Mouse (Mus musculus) CH12.LX (cell line): ENCODE measurements at regions not wholly inside any gene's neighbourhood (a gene's known extent, or its start where the extent isn't known, plus 50 kb on each side); places are given as distances from the start of the nearest gene placed in this dataset.

Experiments
- DNase-seq: peaks from one replicate; pipeline ENCODE4 v3.0.0-alpha.2; 2013; ENCODE audit errors: extremely low read depth
- H3K27ac ChIP-seq: 2 replicates; pipeline ENCODE4 v1.5.1; 2012; ENCODE audit warnings: low read depth, mild to moderate bottlenecking, control low read depth, moderate library complexity; ENCODE audit not compliant: insufficient read depth
- H3K27me3 ChIP-seq: replicated peaks from 2 replicates; pipeline ENCODE3; 2012; ENCODE audit warnings: inconsistent platforms
- H3K36me3 ChIP-seq, 2 experiments: replicated peaks in 1 of 2; 2 replicates each; pipeline versions ENCODE3 to v1.6.1; 2012; ENCODE audit warnings: inconsistent platforms in 1 of 2, low read length in 1 of 2, mild to moderate bottlenecking in 1 of 2, mixed read lengths in 1 of 2, moderate library complexity in 1 of 2; ENCODE audit not compliant: control insufficient read depth in 1 of 2, insufficient read depth in 1 of 2
- H3K4me1 ChIP-seq, 2 experiments: 2 replicates each; pipeline ENCODE4 v1.6.1; 2012; ENCODE audit warnings: inconsistent platforms in 1 of 2, moderate library complexity in 1 of 2; ENCODE audit not compliant: insufficient read depth in 2 of 2, control insufficient read depth in 1 of 2
- H3K4me2 ChIP-seq: 2 replicates; pipeline ENCODE4 v1.6.1; 2012; ENCODE audit warnings: low read depth, mild to moderate bottlenecking, control low read depth; ENCODE audit not compliant: poor library complexity, insufficient read depth, severe bottlenecking
- H3K4me3 ChIP-seq, 3 experiments: fragments of 150-350 bp in 1 of 3; sonication (generic) in 1 of 3; replicated peaks in 1 of 3; 2 replicates each; pipeline versions ENCODE3 to v1.5.1; 2011 to 2012; ENCODE audit warnings: low read depth in 2 of 3, low read length in 2 of 3, mild to moderate bottlenecking in 2 of 3, moderate library complexity in 2 of 3, control low read depth in 1 of 3, improper control_type of control experiment in 1 of 3, inconsistent platforms in 1 of 3, mixed read lengths in 1 of 3; ENCODE audit not compliant: poor library complexity in 1 of 3
- H3K79me2 ChIP-seq: replicated peaks from 2 replicates; pipeline ENCODE4 v1.6.1; 2012; ENCODE audit warnings: mild to moderate bottlenecking, moderate library complexity; ENCODE audit not compliant: control insufficient read depth, poor library complexity, insufficient read depth, severe bottlenecking; ENCODE audit errors: extremely low read depth
- H3K9ac ChIP-seq: 2 replicates; pipeline ENCODE4 v1.6.1; 2012; ENCODE audit warnings: low read depth, mild to moderate bottlenecking, control low read depth, moderate library complexity; ENCODE audit not compliant: insufficient read depth
- H3K9me3 ChIP-seq: replicated peaks from 2 replicates; pipeline ENCODE3; 2012; ENCODE audit warnings: low read length, inconsistent platforms, mixed read lengths
- CTCF ChIP-seq, 2 experiments: IDR thresholded peaks in 1 of 2; conservative IDR thresholded peaks in 1 of 2; 2 replicates each; pipeline ENCODE4 v1.5.1; 2011 to 2012; ENCODE audit warnings: low read depth in 2 of 2, low read length in 2 of 2, improper control_type of control experiment in 1 of 2, inconsistent platforms in 1 of 2, mild to moderate bottlenecking in 1 of 2, moderate library complexity in 1 of 2
- E2F4 ChIP-seq: IDR thresholded peaks from 2 replicates; pipeline ENCODE4 v1.6.1; 2011; ENCODE audit warnings: low read depth, low read length, improper control_type of control experiment; ENCODE audit not compliant: insufficient replicate concordance
- ETS1 ChIP-seq: conservative IDR thresholded peaks from 2 replicates; pipeline ENCODE4 v1.6.1; 2012; ENCODE audit warnings: low read depth, mild to moderate bottlenecking, inconsistent platforms, low read length, improper control_type of control experiment, moderate library complexity
- GABPA ChIP-seq: IDR thresholded peaks from 2 replicates; pipeline ENCODE4 v1.6.1; 2012; ENCODE audit warnings: low read depth, low read length, improper control_type of control experiment, inconsistent platforms; ENCODE audit not compliant: insufficient replicate concordance
- KAT2A ChIP-seq: IDR thresholded peaks from 2 replicates; pipeline ENCODE4 v1.6.1; 2012; ENCODE audit warnings: low read length, improper control_type of control experiment, inconsistent platforms; ENCODE audit not compliant: insufficient replicate concordance
- MAX ChIP-seq: IDR thresholded peaks from 2 replicates; pipeline ENCODE4 v1.6.1; 2011; ENCODE audit warnings: low read length, improper control_type of control experiment
- MXI1 ChIP-seq: IDR thresholded peaks from 2 replicates; pipeline ENCODE4 v1.6.1; 2011; ENCODE audit warnings: mild to moderate bottlenecking, low read depth, low read length, improper control_type of control experiment
- RAD21 ChIP-seq: IDR thresholded peaks from 2 replicates; pipeline ENCODE4 v1.6.1; 2011; ENCODE audit warnings: low read depth, mild to moderate bottlenecking, low read length, improper control_type of control experiment, moderate library complexity
- SMC3 ChIP-seq: IDR thresholded peaks from 2 replicates; pipeline ENCODE4 v1.6.1; 2011; ENCODE audit warnings: low read depth, low read length, improper control_type of control experiment
- TCF12 ChIP-seq: IDR thresholded peaks from 2 replicates; pipeline ENCODE4 v1.6.1; 2014; ENCODE audit warnings: low read depth, mild to moderate bottlenecking, inconsistent platforms, low read length, improper control_type of control experiment
- ZC3H11A ChIP-seq: IDR thresholded peaks from 2 replicates; pipeline ENCODE4 v1.6.1; 2012; ENCODE audit warnings: low read depth, mild to moderate bottlenecking, inconsistent platforms, low read length, improper control_type of control experiment
- ZMIZ1 ChIP-seq: IDR thresholded peaks from 2 replicates; pipeline ENCODE4 v1.6.1; 2012; ENCODE audit warnings: low read depth, mild to moderate bottlenecking, inconsistent platforms, low read length, improper control_type of control experiment
- ZNF384 ChIP-seq: IDR thresholded peaks from 2 replicates; pipeline ENCODE4 v1.6.1; 2012; ENCODE audit warnings: low read depth, low read length, improper control_type of control experiment, inconsistent platforms
- dilution Hi-C: fragments of 300-500 bp; cut with MboI; formaldehyde crosslinking; loops from 2 replicates; pipeline ENCODE4 v1.14.3; 2020; ENCODE audit warnings: low sequenced_read_pairs; ENCODE audit not compliant: extremely low pct_unique_long_range_greater_than_20kb, extremely low pct_ligation_motif_present
- in situ Hi-C: fragments of 300-500 bp; cut with MboI; formaldehyde crosslinking; loops from 3 replicates; pipeline ENCODE4 v1.14.3; 2019; ENCODE audit warnings: low sequenced_read_pairs, low pct_ligation_motif_present, low pct_unique_long_range_greater_than_20kb, mixed read lengths

DNA sequence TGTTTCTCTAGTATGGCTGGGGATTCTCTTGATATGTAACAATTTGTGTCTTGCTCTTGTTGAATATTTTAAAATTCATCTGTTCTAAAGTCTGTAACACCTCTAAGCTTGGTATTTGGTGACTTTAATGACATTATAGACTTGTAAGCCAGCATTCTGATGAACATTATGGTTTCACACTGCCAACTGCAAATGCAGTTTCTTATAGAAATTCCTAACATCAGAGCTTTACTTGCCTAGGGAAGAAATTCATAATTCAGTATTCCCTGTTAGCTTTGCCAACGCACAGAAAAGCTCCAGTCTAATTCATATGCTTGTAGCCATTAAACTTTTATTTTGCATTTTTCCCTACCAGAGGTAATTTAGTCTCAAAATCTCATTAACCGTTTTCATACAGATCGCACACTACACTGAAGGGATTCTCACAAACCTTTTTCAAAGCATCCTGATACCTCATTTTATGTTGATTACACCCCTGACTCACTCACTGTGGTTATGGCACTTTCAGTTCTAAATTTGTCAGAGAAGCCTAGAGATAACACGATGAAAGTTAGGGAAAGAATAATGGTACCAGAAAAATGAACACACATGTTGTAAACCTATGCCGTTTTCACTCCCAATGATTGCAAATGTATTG lies 131.3 kb downstream of the Tmem168 start:
- Histone ChIP-seq H3K9ac (no peak overlapping the region), H3K27ac (no peak overlapping the region), H3K9me3 (no peaks in the 10 kb centered on the region), H3K4me2 (no peak overlapping the region), H3K4me1 (no peaks in the 10 kb centered on the region), H3K27me3 (no peaks in the 10 kb centered on the region), H3K4me3 (no peak overlapping the region), H3K79me2 (no peaks in the 10 kb centered on the region), H3K36me3 (no peaks in the 10 kb centered on the region)
- TF ChIP-seq TCF12 (no peak), ETS1 (no peak), MAX (no peak), E2F4 (no peak), CTCF (conservative IDR thresholded peaks at IDR 0.05 in 1 of 2, IDR thresholded peaks at IDR 0.05 in 1 of 2; ENCODE audit: low read depth in 2 of 2, low read length in 2 of 2) (no peak), ZNF384 (no peak)
- in situ Hi-C loops (no loop called here), dilution Hi-C loops (no loop called here)
- DNase-seq: no peak

DNA sequence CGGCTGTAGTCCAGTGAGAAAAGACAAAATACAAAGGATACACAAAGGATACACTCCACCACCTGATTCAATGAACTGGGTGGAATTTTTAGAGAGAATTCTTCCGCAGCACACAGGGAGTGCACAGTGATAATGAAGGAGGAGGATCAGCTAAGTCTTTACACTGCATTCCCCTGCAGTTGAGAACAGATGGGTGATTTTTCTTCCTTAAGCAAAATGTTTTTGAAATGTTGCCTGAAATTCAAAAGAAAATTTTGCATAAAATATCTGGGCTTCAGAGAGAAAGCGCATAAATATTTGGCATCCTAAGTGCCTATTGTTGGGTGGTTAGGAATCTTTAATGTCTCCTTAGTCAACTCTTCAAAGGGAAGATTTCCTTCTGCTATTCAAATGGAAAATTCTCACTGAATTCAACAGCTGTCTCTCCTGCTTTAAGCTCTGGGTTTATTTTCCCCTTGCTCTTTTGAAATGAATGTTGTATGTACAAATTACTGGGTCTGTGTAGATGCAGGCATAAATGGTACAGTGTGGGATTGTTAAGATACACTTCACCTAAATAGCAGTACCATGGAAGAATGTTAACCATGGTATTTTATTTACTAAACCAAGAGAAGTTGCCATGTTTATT lies 158.6 kb downstream of the Tmem168 start:
- Histone ChIP-seq H3K27ac (no peak overlapping the region), H3K9ac (no peak overlapping the region), H3K27me3 (no peaks in the 10 kb centered on the region), H3K36me3 (no peaks in the 10 kb centered on the region), H3K4me1 (no peaks in the 10 kb centered on the region), H3K4me3 (no peak overlapping the region), H3K4me2 (no peak overlapping the region), H3K9me3 (no peaks in the 10 kb centered on the region)
- in situ Hi-C loops: no loop called here
- no peak for DNase-seq
- dilution Hi-C loops: no loop called here
- no peak for TF ChIP-seq MXI1
- TF ChIP-seq ETS1: no peak
- TF ChIP-seq, all 38 proteins: peak for 0
- H3K79me2 ChIP-seq: no peaks in the 10 kb centered on the region

DNA sequence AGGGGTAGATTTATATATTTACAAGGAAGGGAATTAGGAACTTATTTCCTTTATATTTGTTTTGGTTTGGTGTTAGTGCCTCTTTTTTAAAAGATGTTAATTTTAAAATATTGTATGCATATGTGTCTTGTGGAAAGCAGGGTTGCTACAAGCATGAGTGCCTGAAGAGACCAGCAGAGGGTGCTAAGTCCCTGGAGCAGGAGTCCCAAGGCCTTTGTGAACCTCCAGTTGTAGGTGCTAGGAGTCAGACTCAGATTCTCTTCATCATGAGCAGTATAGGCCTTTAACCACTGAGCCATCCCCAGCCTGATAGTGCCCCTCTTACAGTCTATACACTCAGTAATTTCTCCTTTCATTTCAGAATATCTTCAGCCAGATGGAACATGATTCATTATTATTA lies 189.0 kb upstream of the Vwde start:
- no peak overlapping the region for H3K9ac ChIP-seq
- dilution Hi-C loops: no loop called here

More for the DNA sequence above, 189.0 kb upstream of the Vwde start:
- H3K9me3 ChIP-seq: no peaks in the 10 kb centered on the region
- DNase-seq: peak; percentile 70
- H3K36me3 ChIP-seq: no peaks in the 10 kb centered on the region
- in situ Hi-C loops: no loop called here
- H3K4me2 ChIP-seq: no peak overlapping the region
- H3K4me1 ChIP-seq: 0 out of 4 replicates have a peak, but pooled peaks cover 0 to 5% of the 10 kb centered on the region in 2 experiments
- no peak overlapping the region for H3K27ac ChIP-seq
- no peak overlapping the region for H3K4me3 ChIP-seq
- no peaks in the 10 kb centered on the region for H3K27me3 ChIP-seq
- no peak for TF ChIP-seq KAT2A
- TF ChIP-seq SMC3: peak; percentile 77
- TF ChIP-seq ZMIZ1: no peak
- no peak for TF ChIP-seq GABPA
- 0 out of 2 replicates have a peak, but pooled peaks have one; percentile 12 for TF ChIP-seq ZC3H11A
- TF ChIP-seq MAX: no peak
- TF ChIP-seq RAD21: peak; percentile 87
- peak; percentile 45 to 81; a peak in 3 of 4 replicates for TF ChIP-seq CTCF (conservative IDR thresholded peaks at IDR 0.05 in 1 of 2, IDR thresholded peaks at IDR 0.05 in 1 of 2; ENCODE audit: low read depth in 2 of 2, low read length in 2 of 2)
- H3K79me2 ChIP-seq: no peaks in the 10 kb centered on the region
